Mouse (Mus musculus): ENCODE results near the gene Nfu1.

The Nfu1 gene

DNA sequence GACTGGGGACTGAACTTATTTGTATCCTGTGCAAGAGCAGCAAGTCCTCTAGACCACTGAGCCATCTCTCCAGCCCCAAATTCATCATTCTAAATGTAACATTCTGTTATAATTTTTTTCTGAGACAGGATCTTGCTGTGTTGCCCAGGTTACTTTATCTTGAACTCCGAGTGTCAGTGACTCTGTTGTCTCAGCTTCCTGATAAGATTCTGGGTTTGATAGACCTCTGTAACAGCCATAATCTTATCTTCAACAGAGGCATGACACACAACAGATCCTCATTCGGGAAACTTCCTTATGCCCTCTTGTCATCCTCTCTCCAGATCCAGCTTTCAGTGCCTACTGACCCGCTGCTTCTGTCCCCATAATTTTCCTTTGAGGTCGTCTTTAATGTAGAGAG is 63.7 kb downstream of the Nfu1 start:
- DNase-seq (ENCODE audit: low spot score in 2 of 2) = no peak

DNA sequence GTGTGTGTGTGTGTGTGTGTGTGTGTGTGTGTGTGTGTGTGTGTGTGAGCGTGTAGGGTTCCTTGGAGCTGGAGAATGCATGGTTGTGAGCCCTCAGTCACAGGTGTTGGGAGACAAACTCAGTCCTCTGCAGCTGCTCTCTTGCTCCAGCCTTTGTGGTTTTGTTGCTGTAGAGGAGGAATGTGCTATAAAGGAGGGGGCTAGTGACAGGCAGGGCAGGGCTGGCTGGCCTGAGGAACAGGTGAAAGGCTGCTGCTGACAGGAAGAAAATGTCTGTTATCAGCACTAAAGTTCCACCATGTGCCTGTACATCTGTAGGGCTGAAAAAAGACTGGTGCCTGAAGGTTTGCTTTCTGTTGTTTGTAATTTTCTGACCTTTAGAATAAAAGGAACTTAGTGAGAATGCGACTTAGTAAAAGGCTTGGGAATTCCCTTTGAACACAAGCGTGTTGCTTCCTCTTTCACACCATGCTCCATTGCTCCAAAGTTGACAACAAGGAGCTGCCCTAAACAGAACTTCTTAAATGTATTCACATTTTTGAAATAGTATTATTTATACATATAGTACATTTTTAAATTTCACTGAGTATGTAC is 66.2 kb downstream of the Nfu1 start:
- peak in 1 of 2 experiments; percentile 28 for DNase-seq (ENCODE audit: low spot score in 2 of 2)

Measured in natural killer cell, adult 2 months (primary cell).